Mouse (Mus musculus) hindbrain, embryonic 16.5 days (tissue): ENCODE data around the gene Adam8. TPM values are rescaled to one million over a fixed set of nuclear protein-coding genes. Genes with fewer than 3 reads are reported as not detected.

Experiments
- ATAC-seq: fragments of 200-750 bp; cut with Nextera tagmentation; 2 replicates; pipeline ENCODE4 v1.8.0; 2017; ENCODE audit warnings: moderate TSS enrichment, moderate library complexity
- H3K27ac ChIP-seq: fragments of 300-500 bp; sonication (generic); 2 replicates; pipeline ENCODE4 v1.5.1; 2014; ENCODE audit warnings: low read depth, mild to moderate bottlenecking, control low read depth, low read length, moderate library complexity
- H3K27me3 ChIP-seq: fragments of 300-500 bp; sonication (generic); replicated peaks from 2 replicates; pipeline ENCODE4 v1.6.1; 2014; ENCODE audit warnings: low read length; ENCODE audit not compliant: control insufficient read depth, insufficient read depth
- H3K36me3 ChIP-seq: fragments of 300-500 bp; sonication (generic); 2 replicates; pipeline ENCODE4 v1.6.1; 2014; ENCODE audit warnings: mild to moderate bottlenecking, low read length, moderate library complexity, mixed read lengths; ENCODE audit not compliant: control insufficient read depth, insufficient read depth
- H3K4me1 ChIP-seq: fragments of 300-500 bp; sonication (generic); 2 replicates; pipeline ENCODE4 v1.6.1; 2014; ENCODE audit warnings: low read depth, low read length; ENCODE audit not compliant: control insufficient read depth, insufficient read depth
- H3K4me2 ChIP-seq: fragments of 300-500 bp; sonication (generic); 2 replicates; pipeline ENCODE4 v1.6.1; 2014; ENCODE audit warnings: mild to moderate bottlenecking, low read length, control low read depth, moderate library complexity
- H3K4me3 ChIP-seq: fragments of 300-500 bp; sonication (generic); 2 replicates; pipeline ENCODE4 v1.5.1; 2014; ENCODE audit warnings: mild to moderate bottlenecking, low read length, control low read depth, moderate library complexity
- H3K9ac ChIP-seq: fragments of 300-500 bp; sonication (generic); 2 replicates; pipeline ENCODE4 v1.6.1; 2014; ENCODE audit warnings: low read depth, mild to moderate bottlenecking, control low read depth, low read length, moderate library complexity
- H3K9me3 ChIP-seq: fragments of 300-500 bp; sonication (generic); 2 replicates; pipeline ENCODE4 v1.6.1; 2014; ENCODE audit warnings: mild to moderate bottlenecking, low read length, moderate library complexity; ENCODE audit not compliant: control insufficient read depth
- WGBS: fragments of 180-500 bp; shearing (Covaris S2); extraction: QIAGEN DNeasy Blood & Tissue Kit; methylation state at CpG from one replicate; pipeline ENCODE4 v1.1.7; 2014; 5-methylcytosine and 5-hydroxymethylcytosine counted together
- polyA plus RNA-seq: library from polyadenylated mRNA; unstranded; fragments of >200 nt; fragmentation: Nextera tagmentation; extraction: Ambion mirVana; gene quantifications from 2 replicates; pipeline ENCODE4 v1.2.1, GENCODE M21; 2015

Adam8 gene
- polyA plus RNA-seq = 2.8 and 3.1 TPM in 2 replicates

GRCm38 (mm10) chr7:139992406-139992805, at the start of gene Adam8:
TSS of gene Adam8 (minus strand) at chr7:139992562.
- no peak for ATAC-seq
- no peaks in the 10 kb centered on the region for H3K4me1 ChIP-seq
- no peak within 1 kb of the TSS for H3K4me3 ChIP-seq
- H3K9ac ChIP-seq = no peak within 1 kb of the TSS
- WGBS = 28% methylated on average over 7 of the region's 7 CpGs
- H3K9me3 ChIP-seq = no peaks in the 10 kb centered on the region
- H3K27ac ChIP-seq = no peak within 1 kb of the TSS
- H3K4me2 ChIP-seq = no peak within 1 kb of the TSS
- H3K36me3 ChIP-seq = peaks cover 14% of the 10 kb centered on the region
- H3K27me3 ChIP-seq = no peaks in the 10 kb centered on the region

GRCm38 (mm10) chr7:140037171-140037555, 44.8 kb upstream of the Adam8 start:
- Histone ChIP-seq H3K9me3 (no peaks in the 10 kb centered on the region), H3K4me3 (peak overlapping the region; percentile 84), H3K27ac (no peak overlapping the region), H3K36me3 (peaks cover 19% of the 10 kb centered on the region), H3K4me2 (peak overlapping the region; percentile 75), H3K27me3 (no peaks in the 10 kb centered on the region), H3K9ac (peak overlapping the region; percentile 81), H3K4me1 (peaks cover 19% of the 10 kb centered on the region)
- 55% methylated on average over 3 of the region's 3 CpGs for WGBS
- ATAC-seq = no peak; the same call in 1 of the 2 replicates

- 2% methylated on average over 55 of the region's 69 CpGs for WGBS
- Histone ChIP-seq H3K36me3 (peaks cover 23% of the 10 kb centered on the region), H3K9me3 (no peaks in the 10 kb centered on the region), H3K4me2 (peak within 1 kb of the TSS; percentile 75), H3K4me3 (peak within 1 kb of the TSS; percentile 84), H3K9ac (peak within 1 kb of the TSS; percentile 81), H3K4me1 (peaks cover 19% of the 10 kb centered on the region), H3K27me3 (no peaks in the 10 kb centered on the region), H3K27ac (peak within 1 kb of the TSS; percentile 83)
- peak; percentile 98 for ATAC-seq
These were observed 44.2 kb upstream of the Adam8 start, which contains the start of the genes Zfp511 and Tubgcp2 for GRCm38 (mm10) chr7:140036281-140037170. TSS of gene Zfp511 (plus strand) at chr7:140036391. TSS of gene Tubgcp2 (minus strand) at chr7:140036669.

GRCm38 (mm10) chr7:140035456-140035855, 43.1 kb upstream of the Adam8 start:
- peak overlapping the region; percentile 75 for H3K4me2 ChIP-seq
- peak overlapping the region; percentile 84 for H3K4me3 ChIP-seq
- 20% methylated on average over 7 of the region's 7 CpGs for WGBS
- no peaks in the 10 kb centered on the region for H3K9me3 ChIP-seq
- no peaks in the 10 kb centered on the region for H3K27me3 ChIP-seq
- peak overlapping the region; percentile 81 for H3K9ac ChIP-seq
- peaks cover 19% of the 10 kb centered on the region for H3K4me1 ChIP-seq
- H3K27ac ChIP-seq = no peak overlapping the region
- H3K36me3 ChIP-seq = peaks cover 22% of the 10 kb centered on the region
- no peak for ATAC-seq

- Histone ChIP-seq H3K9me3 (no peaks in the 10 kb centered on the region), H3K36me3 (peaks cover 38% of the 10 kb centered on the region), H3K4me1 (peaks cover 19% of the 10 kb centered on the region), H3K4me2 (no peak overlapping the region), H3K4me3 (no peak overlapping the region), H3K9ac (no peak overlapping the region), H3K27me3 (no peaks in the 10 kb centered on the region), H3K27ac (no peak overlapping the region)
- WGBS = 94% methylated on average over 9 of the region's 9 CpGs
- ATAC-seq = no peak
These were observed 41.0 kb upstream of the Adam8 start for GRCm38 (mm10) chr7:140033386-140033785.

GRCm38 (mm10) chr7:140032366-140032765, 40.0 kb upstream of the Adam8 start:
- ATAC-seq = no peak
- no peaks in the 10 kb centered on the region for H3K27me3 ChIP-seq
- H3K4me2 ChIP-seq = no peak overlapping the region
- no peaks in the 10 kb centered on the region for H3K9me3 ChIP-seq
- peaks cover 17% of the 10 kb centered on the region for H3K4me1 ChIP-seq
- no peak overlapping the region for H3K9ac ChIP-seq
- WGBS = 96% methylated on average over 10 of the region's 10 CpGs
- no peak overlapping the region for H3K27ac ChIP-seq
- H3K36me3 ChIP-seq = peaks cover 39% of the 10 kb centered on the region
- H3K4me3 ChIP-seq = no peak overlapping the region

GRCm38 (mm10) chr7:140031771-140032170, 39.4 kb upstream of the Adam8 start:
- ATAC-seq = no peak
- Histone ChIP-seq H3K27me3 (no peaks in the 10 kb centered on the region), H3K9ac (no peak overlapping the region), H3K9me3 (no peaks in the 10 kb centered on the region), H3K27ac (no peak overlapping the region), H3K4me1 (peaks cover 11% of the 10 kb centered on the region), H3K4me2 (no peak overlapping the region), H3K36me3 (peaks cover 39% of the 10 kb centered on the region), H3K4me3 (no peak overlapping the region)
- WGBS = 93% methylated on average over 12 of the region's 12 CpGs

- Histone ChIP-seq H3K4me1 (no peaks in the 10 kb centered on the region), H3K27me3 (no peaks in the 10 kb centered on the region), H3K4me3 (no peak overlapping the region), H3K9me3 (0 out of 2 replicates have a peak, but pooled peaks cover 2% of the 10 kb centered on the region), H3K27ac (no peak overlapping the region), H3K4me2 (no peak overlapping the region), H3K36me3 (peaks cover 7% of the 10 kb centered on the region), H3K9ac (no peak overlapping the region)
- 97% methylated on average over 17 of the region's 17 CpGs for WGBS
- no peak for ATAC-seq
These were observed 19.0 kb upstream of the Adam8 start for GRCm38 (mm10) chr7:140011336-140011735.

- no peak overlapping the region for H3K4me2 ChIP-seq
- no peaks in the 10 kb centered on the region for H3K4me1 ChIP-seq
- peaks cover 26% of the 10 kb centered on the region for H3K36me3 ChIP-seq
- no peak overlapping the region for H3K4me3 ChIP-seq
- no peaks in the 10 kb centered on the region for H3K27me3 ChIP-seq
- no peak for ATAC-seq
- no peak overlapping the region for H3K9ac ChIP-seq
- no peak overlapping the region for H3K27ac ChIP-seq
- H3K9me3 ChIP-seq = no peaks in the 10 kb centered on the region
- WGBS = 95% methylated on average over 9 of the region's 9 CpGs
These were observed 15.4 kb upstream of the Adam8 start for GRCm38 (mm10) chr7:140007781-140008180.
